Mouse (Mus musculus): Measurements from ENCODE around the gene Sbk1.
"Not testable (repeated sequence)": the region's sequence is repeated elsewhere in the genome, so short reads cannot be mapped to it uniquely, and the experiment has no call there.

The Sbk1 gene

DNA sequence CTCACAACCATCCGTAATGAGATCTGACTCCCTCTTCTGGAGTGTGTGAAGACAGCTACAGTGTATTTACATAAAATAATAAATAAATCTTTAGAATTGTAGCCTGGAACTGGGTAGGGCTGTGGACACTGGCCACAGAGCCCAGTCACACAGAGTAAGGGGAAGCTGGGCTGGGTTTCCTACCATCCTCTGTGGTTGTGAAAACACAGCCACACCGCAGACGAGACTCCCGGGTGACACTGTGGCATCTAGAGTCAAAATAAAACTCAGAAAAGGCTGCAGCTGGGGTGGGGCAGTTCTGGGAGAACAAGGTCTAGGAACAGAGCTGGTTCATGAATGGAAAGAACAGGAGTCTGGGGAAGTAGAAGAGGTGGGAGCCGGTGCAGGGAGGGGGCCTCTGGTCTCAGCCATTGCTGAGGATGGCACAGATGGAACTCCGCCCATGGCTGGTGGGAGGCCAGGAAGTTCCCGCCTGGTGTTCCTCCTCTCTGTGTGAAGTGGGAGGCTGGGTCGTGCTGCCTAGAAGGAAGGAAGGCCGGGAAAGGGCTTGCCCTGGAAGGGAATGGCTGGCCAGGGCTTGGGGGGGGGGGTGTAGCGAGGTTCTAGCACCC is 15.2 kb downstream of the Sbk1 start:
- no peak for DNase-seq (ENCODE audit: low spot score)

DNA sequence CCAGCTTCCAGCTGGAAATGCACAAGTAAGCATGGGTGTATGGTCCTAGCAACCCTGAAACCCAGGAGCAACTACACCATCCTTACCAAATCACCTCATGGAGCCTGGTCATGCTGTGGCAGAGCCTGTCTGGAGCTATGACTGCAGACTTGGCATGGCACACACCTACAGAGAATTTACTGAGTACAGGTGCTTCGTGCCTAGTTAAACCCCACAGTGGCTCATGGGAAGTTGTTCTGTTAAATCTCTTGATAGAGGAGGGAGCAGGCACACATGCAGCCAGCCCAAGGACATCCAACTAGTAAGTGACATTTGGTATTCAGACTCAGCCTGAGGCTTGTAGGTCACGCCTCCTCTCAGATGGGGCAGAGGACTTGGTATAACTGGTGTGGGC is 15.7 kb downstream of the Sbk1 start:
- no peak for DNase-seq (ENCODE audit: low spot score)

DNA sequence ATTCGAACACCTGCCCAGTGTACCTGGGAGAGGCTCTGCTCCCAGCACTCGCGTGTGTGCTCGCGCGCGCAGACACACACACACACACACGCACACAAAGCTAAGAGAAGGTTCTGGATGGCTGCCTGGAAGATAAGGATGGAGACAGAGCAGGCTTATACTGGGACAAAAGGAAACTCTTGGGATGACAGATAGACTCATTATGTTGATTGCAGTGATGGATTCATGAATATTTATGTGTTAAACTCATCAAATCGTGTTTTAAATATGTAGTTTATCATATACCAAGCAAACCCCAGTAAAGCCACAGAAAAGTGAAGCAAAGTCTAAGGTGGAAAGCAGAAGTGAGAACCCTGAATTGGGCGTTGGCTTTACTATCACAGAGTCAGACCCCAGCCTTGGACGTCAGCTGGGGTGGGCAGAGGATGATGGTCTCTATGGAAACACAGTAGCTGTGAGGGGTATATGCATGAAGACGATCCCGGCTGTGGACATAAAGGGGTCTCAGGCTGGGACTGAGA is 16.2 kb downstream of the Sbk1 start:
- DNase-seq (ENCODE audit: low spot score) = no peak

DNA sequence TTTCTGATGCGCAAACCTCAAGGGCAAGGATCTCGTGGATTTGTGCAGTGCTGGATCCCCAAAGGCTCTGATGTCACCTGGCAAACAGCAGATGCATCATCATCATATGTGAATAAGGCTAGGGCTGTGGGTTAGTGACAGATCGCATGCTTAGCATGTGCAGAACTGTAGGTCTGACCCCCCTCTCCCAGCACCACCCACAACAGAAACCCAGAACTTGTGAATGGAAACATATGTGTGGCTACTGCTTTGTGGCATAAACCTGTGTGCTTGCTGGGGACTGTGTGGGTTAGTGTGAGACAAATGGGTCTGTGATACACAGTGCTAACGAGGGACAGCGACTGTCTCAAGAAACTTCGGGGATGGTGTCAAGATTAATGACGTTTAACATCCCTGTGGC is 17.0 kb downstream of the Sbk1 start:
- no peak for DNase-seq (ENCODE audit: low spot score)

- DNase-seq (ENCODE audit: low spot score) = no peak
Observed at GRCm38 (mm10) chr7:126289956-126290355, 17.5 kb downstream of the Sbk1 start.

- DNase-seq (ENCODE audit: low spot score) = no peak
Observed at GRCm38 (mm10) chr7:126291681-126292545, 19.5 kb downstream of the Sbk1 start.

DNA sequence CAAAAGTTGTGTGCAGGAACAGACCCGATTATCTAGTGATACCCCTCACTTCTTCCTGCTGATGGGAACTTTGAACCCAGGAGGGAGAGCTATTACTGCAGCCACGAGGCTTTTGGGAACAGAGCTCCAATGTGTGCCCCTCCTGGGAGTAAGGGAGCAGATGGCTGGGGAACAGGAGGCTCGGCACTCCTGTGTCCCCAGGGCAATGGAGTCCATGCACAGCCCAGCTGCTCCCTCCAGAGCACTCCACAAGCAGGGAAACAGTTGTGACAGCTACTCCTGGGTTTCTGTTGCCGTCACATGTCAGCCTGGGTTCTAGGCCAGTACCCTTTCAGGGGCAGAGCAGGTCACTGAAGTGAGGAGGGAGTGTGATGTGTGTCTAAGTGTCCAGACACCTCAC is 20.7 kb downstream of the Sbk1 start:
- DNase-seq (ENCODE audit: low spot score) = no peak

DNA sequence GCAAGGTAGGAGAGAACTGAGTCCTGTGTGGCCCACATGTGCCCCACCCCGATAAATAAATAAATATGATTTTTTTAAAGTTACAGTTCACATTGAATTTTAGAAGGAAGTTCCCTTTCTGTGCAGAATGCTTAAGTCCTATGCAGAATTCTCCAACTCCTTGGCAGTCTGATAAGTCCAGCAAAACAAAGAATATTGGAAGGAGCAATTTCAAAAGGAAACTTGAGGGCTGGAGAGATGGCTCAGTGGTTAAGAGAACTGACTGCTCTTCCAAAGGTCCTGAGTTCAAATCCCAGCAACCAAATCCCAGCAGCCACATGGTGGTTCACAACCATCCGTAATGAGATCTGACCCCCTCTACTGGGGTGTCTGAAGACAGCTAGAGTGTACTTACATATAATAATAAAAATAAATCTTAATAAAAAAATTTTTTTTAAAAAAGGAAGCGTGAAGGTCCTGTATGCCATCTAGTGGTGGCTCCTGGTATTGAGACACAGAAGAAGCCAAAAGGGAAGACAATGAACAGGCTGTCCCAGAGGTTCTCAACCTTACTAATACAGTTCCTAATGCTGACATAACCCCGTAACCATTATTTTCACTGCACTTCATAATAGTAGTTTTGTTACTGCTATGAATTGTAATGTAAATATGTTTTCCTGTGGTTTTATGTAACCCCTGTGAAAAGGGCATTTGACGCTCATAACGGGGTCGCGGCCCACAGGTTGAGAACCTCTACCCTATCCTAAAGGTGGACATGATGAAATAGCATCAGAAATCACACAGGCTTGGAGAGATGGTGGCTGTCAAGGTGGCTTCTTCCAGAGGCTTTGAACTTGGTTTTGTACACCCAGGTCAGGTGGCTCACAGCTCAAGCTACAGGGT is 25.4 kb downstream of the Sbk1 start:
- DNase-seq (ENCODE audit: low spot score) = no peak

DNA sequence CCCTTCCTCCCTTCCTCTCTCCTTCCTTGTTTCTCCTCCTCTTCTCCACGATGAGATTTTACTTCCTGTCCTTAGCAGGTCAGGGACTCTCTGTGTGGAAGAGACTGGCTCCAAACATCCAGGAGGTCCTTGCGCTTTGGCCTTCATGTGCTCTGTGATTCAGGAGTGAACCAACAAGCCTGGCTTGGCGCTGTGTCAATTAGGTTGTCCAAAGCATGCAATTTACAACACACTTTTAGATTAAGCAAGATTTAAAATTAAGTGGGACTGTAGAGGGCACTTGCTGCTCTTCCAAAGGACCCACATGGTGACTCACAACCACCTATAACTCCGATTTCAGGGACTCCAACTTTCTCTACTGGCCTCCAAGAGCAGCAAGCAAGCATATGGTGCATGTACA is 26.4 kb downstream of the Sbk1 start:
- no peak for DNase-seq (ENCODE audit: low spot score)

DNA sequence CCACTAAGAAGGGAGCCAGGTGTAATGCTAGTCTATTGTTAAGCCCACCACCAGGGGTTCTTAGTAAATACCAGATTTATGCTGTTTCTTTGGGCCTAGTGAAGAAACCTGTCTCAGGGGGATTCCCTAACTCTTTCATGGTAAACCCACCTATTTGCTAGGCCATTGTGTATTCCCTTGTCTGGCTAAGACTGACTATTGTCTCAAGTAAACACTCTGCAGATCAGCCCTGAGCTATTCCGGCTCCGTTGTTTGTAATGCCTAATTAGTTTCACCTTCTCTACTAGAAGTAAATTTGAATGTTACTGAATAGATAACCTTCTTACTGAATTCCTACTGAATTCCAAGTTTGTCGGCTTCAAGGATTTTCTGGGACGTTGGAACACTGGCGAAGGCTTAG is 29.4 kb downstream of the Sbk1 start:
- DNase-seq (ENCODE audit: low spot score) = not testable (repeated sequence)

GRCm38 (mm10) chr7:126311822-126312221 is 39.4 kb downstream of the Sbk1 start:
- no peak for DNase-seq (ENCODE audit: low spot score)

DNA sequence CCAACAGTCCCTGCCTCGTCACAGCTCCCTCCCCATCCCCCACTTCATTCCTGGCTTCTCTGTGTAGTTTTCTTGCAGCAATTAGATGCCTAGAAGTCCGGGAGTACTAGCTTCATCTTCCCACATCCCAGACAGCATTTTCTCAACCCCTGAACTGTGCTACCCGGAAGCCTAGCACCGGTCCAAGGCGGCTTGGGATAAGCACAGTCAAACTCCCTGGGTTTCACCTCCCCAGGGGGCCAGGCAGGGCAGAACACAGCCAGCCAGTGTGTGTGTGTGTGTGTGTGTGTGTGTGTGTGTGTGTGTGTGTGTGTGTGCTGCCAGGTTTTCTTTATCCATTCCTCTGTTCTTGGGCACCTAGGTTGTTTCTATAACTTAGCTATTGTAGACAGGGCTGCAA is 40.9 kb downstream of the Sbk1 start:
- no peak for DNase-seq (ENCODE audit: low spot score)

DNA sequence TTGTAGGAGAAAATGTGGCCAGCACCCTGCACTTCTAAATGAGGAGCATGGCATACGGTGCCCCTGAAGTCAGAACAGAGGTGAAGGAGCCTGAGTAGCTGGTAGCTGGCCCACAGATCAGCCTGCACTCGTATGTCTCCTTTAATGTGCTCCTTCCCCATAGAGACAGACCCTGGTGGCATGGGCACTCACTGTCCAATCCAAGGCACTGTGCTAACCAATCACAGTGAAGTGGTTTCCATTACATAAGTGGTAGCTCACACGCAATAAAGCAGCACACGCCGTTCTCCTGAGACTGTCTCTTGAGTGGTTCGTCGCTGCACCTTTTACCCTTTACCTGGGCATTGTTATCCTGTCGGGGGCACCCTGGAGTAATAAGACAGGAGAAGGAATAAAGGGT is 41.9 kb downstream of the Sbk1 start:
- no peak for DNase-seq (ENCODE audit: low spot score)

DNA sequence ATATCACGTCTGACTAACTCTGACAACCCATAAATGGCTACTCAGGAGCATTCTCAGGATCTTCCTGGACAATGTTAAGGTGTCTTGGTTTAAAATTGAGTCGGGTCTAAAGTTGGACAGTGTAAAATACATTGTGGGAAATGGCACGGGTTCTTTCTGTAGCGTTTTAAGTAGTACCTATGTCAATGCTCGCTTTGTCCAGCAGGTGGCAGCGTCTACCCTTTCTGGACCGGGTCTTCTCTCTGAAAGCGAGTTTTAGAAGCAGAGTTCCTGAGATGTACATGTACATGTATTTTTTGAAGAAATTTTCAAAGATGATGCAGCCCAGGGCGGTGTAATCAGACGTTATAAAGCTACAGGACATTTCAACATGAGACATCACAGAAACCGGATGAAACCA is 51.3 kb downstream of the Sbk1 start:
- no peak for DNase-seq (ENCODE audit: low spot score)

DNA sequence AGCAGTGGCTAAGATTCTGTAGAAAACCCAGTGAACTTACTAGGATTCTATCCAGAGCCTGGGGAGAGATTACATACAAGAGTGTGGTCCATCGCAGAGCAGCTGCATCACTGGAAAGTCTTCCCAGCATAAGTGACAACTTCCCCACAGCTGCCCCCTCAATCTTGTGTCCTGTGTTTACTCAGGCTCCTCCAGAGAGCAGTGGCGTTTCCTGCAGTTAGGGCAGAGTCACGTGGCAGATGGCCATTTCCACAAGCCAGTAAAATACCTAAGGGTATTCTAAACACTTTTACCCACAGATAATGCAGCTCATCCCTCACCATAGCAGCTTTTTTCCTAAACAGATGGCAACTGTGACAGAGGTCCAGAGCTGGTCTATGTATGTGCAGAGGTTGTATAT is 52.4 kb downstream of the Sbk1 start:
- no peak for DNase-seq (ENCODE audit: low spot score)

DNA sequence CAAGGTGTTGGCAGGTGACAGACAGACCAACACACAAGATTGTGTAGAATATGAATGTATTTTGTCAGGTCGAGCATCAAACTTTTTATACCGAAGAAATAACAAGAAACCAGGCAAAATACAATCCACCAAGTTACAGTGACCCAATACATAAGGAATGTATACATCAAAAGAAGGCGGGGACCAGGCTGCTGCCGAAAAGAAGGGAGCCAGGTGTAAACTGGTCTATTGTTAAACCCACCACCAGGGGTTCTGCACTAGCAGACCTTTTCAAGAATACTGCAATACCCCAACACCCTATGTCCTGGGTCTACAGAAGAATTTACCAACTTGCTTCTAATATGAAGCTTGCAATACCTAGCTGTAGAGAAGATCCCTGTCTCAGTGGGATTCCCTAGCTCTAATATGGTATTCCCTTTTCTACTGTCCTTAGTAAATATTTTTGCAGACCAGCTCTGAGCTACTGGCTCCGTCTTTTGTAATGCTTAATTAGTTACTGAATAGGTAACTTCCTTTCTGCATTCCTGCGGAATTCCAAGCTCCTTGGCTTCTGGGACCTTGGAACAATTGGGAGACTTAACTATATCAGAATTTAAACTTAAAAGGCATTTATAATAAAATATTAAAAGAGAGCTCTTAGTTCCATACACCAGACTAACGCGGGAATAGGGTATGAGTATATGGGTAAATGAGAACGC is 53.3 kb downstream of the Sbk1 start:
- not testable (repeated sequence) for DNase-seq (ENCODE audit: low spot score)

DNA sequence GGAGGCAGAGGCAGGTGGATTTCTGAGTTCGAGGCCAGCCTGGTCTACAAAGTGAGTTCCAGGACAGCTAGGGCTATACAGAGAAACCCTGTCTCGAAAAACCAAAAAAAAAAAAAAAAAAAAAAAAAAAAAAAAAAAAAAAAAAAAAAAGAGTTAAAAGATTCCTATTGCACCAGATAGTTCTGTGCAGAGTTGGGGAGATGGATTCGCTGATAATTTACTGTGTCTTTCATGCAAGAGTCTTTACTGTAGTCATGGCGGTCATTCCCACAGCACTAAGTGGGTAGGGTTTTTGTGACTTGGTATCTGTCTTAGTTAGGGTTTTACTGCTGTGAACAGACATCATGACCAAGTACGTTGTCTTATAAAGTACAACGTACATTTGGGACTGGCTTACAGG is 56.4 kb downstream of the Sbk1 start:
- DNase-seq (ENCODE audit: low spot score) = not testable (repeated sequence)

DNA sequence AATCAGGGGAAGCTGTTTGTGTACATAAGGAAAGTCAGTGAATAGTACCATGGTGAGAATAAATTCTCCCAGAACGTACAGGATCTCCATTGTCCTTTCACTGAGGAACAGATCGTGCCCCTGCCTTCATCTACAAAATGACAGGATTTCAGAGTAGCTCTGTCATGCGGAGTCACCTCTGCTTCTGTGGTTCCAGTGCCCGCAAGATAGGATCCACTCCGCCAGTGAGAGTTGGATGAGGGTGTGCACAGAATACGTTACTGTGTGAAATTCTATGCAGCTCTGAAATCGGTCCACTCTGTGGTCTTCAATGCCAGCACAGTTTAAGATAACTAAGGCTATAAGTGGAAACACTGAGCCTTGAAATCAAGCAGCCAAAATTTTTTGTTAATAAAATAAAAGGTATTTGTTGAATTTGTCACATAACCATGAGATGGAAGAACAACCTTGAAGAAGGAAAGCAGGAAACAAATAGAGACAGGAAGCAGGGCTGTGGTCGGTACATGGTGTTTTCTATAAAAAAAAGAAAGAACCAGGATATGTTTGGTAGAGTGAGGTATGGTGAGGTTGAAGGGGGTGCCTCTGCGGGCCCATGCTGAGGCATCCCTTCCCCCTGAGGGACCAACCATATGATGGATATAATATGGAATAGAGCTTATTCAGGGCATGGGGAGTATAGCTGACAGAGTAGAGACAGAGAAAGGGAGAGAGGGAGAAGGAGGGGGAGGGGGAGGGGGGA is 57.7 kb downstream of the Sbk1 start:
- DNase-seq (ENCODE audit: low spot score) = no peak

- no peak for DNase-seq (ENCODE audit: low spot score)
Observed at GRCm38 (mm10) chr7:126330693-126331092, 58.3 kb downstream of the Sbk1 start.

DNA sequence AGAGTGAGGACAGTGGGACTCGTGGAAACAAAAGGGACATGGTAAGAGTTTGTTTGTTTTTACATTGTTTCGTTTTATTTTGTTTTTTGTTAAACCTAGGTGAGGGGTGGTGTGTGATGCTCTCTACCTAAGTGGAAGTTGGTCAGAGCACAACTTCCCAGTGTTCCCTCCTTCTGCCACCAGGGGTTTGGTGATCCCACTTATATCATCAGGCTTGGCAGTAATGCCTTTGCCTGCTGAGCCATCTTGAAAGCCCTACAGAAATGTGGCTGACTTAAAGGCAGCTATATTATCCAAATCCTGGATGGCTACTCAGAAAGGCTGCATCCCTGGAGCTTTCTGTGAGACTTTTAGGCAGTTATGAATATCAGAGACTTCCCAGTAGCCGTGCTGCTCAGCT is 60.3 kb downstream of the Sbk1 start:
- no peak for DNase-seq (ENCODE audit: low spot score)

- no peak for DNase-seq (ENCODE audit: low spot score)
Observed at GRCm38 (mm10) chr7:126335556-126335955, 63.1 kb downstream of the Sbk1 start.
